Mouse (Mus musculus) bone marrow, adult 2 months (tissue): ENCODE results near the gene Map4k4.

Experiments
- CTCF ChIP-seq: fragments of 200-500 bp; IDR thresholded peaks from 2 replicates; pipeline ENCODE4 v1.5.1; 2011; ENCODE audit warnings: low read length, control low read depth; ENCODE audit not compliant: control insufficient read depth, insufficient read depth
- POLR2A ChIP-seq: fragments of 200-500 bp; IDR thresholded peaks from 2 replicates; pipeline ENCODE4 v1.6.1; 2011; ENCODE audit warnings: low read depth, mild to moderate bottlenecking, control low read depth, low read length, borderline replicate concordance; ENCODE audit not compliant: control insufficient read depth

DNA sequence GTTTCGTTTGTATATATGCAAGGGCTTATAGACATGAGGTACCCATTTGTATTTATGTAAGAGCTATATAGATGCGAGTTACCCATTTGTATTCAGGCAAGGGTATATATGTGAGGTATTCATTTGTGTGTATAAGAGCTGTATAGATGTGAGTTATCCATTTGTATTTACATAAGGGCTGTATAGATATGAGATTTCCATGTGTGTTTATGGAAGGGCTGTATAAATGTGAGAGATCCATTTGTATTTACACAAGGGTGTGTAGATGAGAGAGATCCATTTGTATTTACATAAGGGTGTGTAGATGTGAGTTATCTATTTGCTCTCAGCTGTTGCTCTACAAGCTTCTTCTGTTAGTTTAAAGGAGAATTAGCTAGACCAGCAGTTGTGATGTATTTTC is 63.7 kb downstream of the Map4k4 start:
- no peak for TF ChIP-seq CTCF
- TF ChIP-seq POLR2A = no peak
